Mouse (Mus musculus): ENCODE measurements around the gene Washc2.

Washc2 gene

GRCm38 (mm10) chr6:116264018-116264651 lies 56.3 kb downstream of the Washc2 start, which contains the start of gene Zfand4:
Gene Zfand4 (plus strand): TSS chr6:116264222.
- DNase-seq = peak; percentile 94 to 96

DNA sequence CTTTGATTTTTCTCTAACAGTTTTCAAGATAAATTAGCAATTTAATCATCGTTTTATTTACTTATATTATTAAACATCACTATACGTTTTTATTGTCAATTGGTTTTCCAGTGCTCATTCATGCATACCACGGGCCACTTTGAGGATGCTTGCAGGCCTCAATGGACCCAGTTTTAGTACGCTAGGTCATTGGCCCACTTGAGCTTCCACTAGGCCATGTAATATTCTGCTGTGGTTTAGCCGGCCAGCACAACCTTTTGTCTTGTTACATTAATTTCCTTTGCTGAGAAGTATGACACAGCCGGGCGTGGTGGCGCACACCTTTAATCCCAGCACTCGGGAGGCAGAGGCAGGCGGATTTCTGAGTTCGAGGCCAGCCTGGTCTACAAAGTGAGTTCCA lies 57.0 kb downstream of the Washc2 start:
- DNase-seq = no peak

GRCm38 (mm10) chr6:116265603-116266002 lies 57.8 kb downstream of the Washc2 start:
- no peak for DNase-seq

DNA sequence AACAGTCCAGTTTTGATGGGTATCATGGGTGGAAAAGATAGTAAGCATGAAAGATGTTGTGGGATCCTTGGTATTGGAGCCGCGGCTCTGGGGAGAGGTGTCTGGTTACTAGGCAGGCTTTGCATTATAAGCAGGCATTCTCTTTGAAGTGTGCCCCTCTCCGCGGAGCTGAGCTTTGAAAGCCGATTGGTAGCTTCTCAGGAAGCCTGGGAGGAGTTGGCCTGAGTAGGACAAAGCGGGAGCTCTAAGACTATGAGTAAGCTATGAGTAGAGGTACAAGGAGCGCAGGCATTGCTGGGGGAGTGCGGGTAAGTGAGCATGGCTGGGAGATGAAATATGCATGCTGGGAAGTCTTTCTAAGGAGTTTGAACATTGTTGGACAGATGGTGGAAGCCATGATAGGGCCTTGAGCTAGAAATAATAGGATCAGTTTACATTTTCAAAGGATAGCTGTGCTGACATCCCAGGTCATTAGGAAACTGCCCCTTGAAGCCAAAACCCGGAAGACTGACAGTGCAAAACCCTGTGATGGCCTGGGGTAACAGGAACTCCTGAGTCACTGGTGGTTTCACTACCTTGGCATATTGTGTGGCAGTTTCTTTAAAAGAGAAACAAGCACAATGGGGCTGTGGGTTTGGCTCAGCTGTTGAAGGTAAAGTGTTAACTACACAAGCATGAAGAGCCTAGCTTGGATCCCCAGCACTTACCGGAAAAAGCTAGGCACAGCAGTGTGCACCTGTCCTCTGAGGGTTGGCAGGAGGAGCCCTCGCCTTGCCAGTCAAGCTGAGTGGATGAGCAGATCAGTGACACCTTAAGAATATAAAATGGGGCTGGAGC lies 58.7 kb downstream of the Washc2 start:
- no peak for DNase-seq

DNA sequence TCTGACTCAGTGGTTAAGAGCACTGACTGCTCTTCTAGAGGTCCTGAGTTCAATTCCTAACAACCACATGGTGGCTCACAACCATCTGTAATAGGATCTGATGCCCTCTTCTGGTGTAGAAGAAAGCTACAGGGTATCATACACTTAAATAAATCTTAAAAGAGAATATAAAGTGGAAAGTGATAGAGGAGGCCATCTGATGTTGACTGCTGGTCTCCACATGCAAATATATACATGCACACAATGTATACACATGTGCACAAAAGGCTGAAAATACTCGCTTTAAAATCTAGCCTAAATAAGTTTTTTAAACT lies 59.2 kb downstream of the Washc2 start:
- no peak for DNase-seq

GRCm38 (mm10) chr6:116275695-116276094 lies 67.9 kb downstream of the Washc2 start:
- DNase-seq = no peak

GRCm38 (mm10) chr6:116278679-116279317 lies 71.0 kb downstream of the Washc2 start:
- no peak for DNase-seq

- no peak for DNase-seq
Measured at GRCm38 (mm10) chr6:116281014-116281413, 73.2 kb downstream of the Washc2 start.

- no peak for DNase-seq
Measured at GRCm38 (mm10) chr6:116282546-116282945, 74.7 kb downstream of the Washc2 start.

- no peak for DNase-seq
Measured at GRCm38 (mm10) chr6:116283280-116283679, 75.4 kb downstream of the Washc2 start.

DNA sequence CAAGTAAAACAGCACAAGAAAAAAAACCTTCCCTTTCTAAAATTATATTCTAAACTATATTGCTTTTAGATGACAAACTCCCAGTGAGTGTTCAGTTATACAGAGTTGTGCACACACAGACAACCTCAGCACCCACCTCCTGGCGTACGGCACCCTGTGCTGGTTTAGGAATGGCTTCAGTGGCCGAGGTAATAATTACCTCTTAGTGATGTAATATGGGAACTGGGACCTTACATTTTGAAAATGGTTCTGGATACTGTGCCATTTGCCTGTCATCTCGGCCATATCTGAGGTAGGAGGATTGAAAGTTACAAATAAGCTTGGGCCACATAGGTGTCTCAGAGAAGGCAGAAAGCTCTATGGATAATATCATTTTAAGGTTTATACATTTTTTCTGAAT lies 78.5 kb downstream of the Washc2 start:
- DNase-seq = no peak

DNA sequence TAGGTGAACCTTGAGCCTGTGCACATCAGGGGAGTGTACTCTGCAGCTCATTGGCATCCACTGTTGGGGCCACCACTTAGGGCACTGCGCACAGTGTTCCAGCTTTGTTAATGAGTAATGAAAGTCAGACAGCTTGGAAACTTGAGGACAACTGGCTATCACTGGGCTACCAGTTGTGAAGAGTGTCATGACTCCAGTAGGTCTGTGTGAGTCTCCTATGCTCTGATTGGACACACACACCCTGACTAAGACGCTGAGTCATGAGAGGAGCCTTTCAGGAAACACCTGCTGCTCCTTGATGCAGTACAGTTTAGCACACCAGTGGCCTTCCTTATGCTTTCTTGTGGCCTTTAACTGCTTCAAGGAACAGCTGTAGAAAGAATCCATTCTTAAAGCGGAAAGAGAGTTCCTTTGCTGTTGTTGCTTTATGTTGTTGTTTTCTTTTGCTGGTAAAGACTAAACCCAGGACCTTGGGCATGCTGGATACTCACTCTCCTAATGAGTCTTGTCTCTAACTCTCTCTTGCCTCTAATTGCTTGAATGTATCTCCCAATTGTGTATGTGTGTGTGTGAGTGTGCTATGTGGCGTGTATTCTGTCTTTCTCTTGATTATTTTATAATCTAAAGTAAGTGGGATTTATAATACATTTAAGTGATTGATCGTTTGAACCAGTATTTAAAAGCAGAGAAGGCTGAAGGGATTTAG lies 79.2 kb downstream of the Washc2 start:
- no peak for DNase-seq

- DNase-seq = no peak
Measured at GRCm38 (mm10) chr6:116311411-116311810, 103.6 kb downstream of the Washc2 start.

Data from cerebellum, postnatal 25 days (tissue).